Mouse (Mus musculus): ENCODE measurements at regions not wholly inside any gene's neighbourhood (a gene's known extent, or its start where the extent isn't known, plus 50 kb on each side); places are given as distances from the start of the nearest gene placed in this dataset.
A peak's percentile ranks its signal among the peaks of the same experiment; 100 is the strongest.

DNA sequence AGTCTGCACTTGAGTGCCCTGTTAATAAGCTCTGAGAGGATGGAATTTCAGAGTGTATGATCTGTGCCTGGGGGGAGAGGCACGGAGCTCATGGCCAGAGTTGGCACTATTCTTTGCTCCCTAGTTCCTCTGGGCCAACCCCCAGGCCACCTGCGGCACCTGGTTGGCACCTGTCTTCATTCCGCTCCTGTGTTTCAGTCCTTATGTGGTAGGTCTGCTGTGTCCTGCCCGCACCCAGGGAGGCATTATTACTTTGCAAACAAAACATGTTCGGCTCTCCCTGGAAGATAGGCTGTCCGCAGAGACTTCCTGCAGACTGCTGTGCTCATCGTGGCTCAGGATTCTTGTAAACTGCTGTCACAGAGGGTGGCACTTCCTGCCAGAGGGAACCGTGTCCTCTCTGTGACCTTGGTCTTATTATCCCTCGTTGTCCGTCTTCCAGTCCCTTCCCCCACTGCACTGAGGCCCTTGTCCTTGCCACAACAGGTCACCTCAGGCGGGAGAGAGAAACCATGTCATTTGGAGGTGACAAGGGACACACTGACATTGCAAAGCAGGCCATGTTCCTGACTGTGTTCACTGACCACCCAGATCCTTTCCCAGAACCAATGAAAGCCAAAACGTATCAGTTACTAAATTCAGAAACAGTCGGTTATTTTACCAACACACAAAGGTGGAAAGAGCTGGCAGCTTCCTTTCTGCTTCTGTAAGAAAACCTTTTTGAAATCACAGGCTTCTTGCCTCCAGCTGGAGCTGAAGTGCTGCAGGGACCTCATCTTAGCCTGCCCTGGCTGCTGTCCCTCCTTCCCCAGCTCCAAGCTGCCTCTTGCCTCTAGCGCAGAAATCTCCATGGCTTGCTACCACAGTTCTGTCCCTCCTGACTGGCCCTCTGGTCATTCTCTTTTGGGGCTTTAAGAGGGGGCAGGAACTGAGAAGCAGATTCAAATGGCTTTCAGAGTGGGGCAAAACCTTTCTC is 777.0 kb upstream of the Car8 start:
- Histone ChIP-seq H3K9me3 (no peaks in the 10 kb centered on the region), H3K27me3 (replicated peaks) (peaks cover 10% of the 10 kb centered on the region), H3K4me3 (replicated peaks) (peak overlapping the region; percentile 83), H3K4me1 (peaks cover 93% of the 10 kb centered on the region), H3K36me3 (replicated peaks; ENCODE audit: low read length) (no peaks in the 10 kb centered on the region)
- TF ChIP-seq FLI1 (IDR thresholded peaks at IDR 0.05; ENCODE audit: low read length) (no peak), GATA1 (IDR thresholded peaks at IDR 0.05; ENCODE audit: borderline replicate concordance, low read length) (0 out of 3 replicates have a peak, but pooled peaks have one; percentile 47)

DNA sequence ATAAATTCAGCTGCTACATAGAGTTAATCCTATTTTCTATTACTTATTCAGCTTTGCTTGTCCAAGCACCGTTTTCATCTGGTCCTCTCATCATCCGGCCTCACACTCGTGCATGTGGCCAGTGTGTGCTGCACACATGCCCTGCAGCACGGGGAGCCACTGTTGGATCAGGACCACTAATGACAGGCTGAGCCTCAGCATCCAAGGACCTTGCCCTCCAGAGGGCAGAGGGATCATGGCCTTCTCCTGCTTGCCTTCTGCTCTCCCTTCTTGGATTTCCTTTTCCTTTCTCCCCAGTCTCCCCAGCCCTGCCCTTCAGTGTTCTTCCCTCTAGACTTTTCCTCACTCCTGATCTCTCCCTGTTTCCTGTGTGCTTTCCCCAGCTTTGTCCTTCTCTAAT is 776.1 kb upstream of the Car8 start:
- Histone ChIP-seq H3K9me3 (no peaks in the 10 kb centered on the region), H3K27me3 (replicated peaks) (peaks cover 8% of the 10 kb centered on the region), H3K4me1 (peaks cover 93% of the 10 kb centered on the region), H3K4me3 (replicated peaks) (peak overlapping the region; percentile 84), H3K36me3 (replicated peaks; ENCODE audit: low read length) (no peaks in the 10 kb centered on the region)
- TF ChIP-seq GATA1 (IDR thresholded peaks at IDR 0.05; ENCODE audit: borderline replicate concordance, low read length) (no peak), FLI1 (IDR thresholded peaks at IDR 0.05; ENCODE audit: low read length) (no peak)

DNA sequence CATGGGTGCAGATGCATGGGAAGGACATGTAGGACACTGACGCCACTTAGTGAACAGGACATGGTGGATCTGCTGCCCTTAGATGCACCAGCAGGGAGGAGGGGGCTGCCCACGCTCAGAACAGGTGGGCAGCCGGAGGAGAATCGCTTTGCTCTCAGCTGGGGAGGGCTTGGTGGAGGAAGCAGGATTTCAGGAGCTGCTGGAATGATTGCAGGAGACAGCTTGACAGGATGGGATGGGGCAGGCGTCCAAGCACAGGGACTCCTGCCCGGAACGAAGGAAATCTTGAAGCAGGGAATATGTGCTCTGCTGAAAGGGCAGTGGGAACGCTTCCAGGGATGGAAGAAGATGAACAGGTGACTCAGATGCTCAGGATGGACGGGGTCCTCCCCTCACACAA is 773.9 kb upstream of the Car8 start:
- H3K4me3 ChIP-seq (replicated peaks): peak overlapping the region; percentile 40
- TF ChIP-seq FLI1 (IDR thresholded peaks at IDR 0.05; ENCODE audit: low read length): no peak
- no peak for TF ChIP-seq GATA1 (IDR thresholded peaks at IDR 0.05; ENCODE audit: borderline replicate concordance, low read length)
- peaks cover 83% of the 10 kb centered on the region for H3K4me1 ChIP-seq
- no peaks in the 10 kb centered on the region for H3K36me3 ChIP-seq (replicated peaks; ENCODE audit: low read length)
- H3K9me3 ChIP-seq: no peaks in the 10 kb centered on the region
- H3K27me3 ChIP-seq (replicated peaks): peaks cover 7% of the 10 kb centered on the region

DNA sequence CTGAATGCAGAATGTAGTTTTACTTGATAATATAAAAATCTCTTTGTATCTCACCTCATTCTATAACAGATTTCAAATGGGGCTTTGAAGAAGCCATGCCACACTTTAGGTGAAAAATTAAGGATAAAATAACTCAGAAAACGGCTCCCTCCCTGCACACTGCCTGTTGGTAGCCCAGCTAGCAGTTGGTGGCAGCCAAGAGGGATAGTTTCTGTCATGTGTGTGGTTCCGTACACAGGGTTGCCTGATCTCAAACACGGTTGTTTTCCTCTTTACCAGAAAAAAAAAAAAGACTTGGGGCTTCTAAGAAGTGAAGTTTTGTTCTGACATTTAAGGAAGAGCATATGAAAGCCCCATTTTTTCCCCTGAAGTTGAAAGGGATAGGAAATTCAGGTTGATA is 773.1 kb upstream of the Car8 start:
- no peaks in the 10 kb centered on the region for H3K9me3 ChIP-seq
- H3K27me3 ChIP-seq (replicated peaks): peaks cover 7% of the 10 kb centered on the region
- TF ChIP-seq GATA1 (IDR thresholded peaks at IDR 0.05; ENCODE audit: borderline replicate concordance, low read length) (no peak), FLI1 (IDR thresholded peaks at IDR 0.05; ENCODE audit: low read length) (no peak)
- H3K36me3 ChIP-seq (replicated peaks; ENCODE audit: low read length): no peaks in the 10 kb centered on the region
- H3K4me3 ChIP-seq (replicated peaks): no peak overlapping the region
- peaks cover 75% of the 10 kb centered on the region for H3K4me1 ChIP-seq

DNA sequence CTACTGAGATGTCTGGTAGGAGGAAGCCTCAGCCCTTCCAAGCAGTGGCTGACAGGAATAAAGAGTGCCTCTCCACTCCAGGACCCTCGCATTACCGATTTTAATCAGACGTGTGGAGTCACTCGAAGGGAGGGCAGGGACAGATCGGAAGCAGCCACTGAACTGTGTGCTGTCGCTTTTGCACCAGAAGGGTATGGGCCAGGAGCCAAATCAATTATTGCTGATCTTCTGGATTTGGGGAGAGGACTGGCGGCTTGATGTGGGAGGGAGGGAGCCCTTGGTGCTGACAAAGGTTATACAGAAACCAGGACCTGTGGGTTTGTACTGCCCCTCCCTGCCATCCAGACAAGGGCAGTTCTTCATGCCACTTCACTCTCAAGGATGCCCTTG is 772.3 kb upstream of the Car8 start:
- Histone ChIP-seq H3K4me3 (replicated peaks) (no peak overlapping the region), H3K4me1 (peaks cover 66% of the 10 kb centered on the region), H3K27me3 (replicated peaks) (peaks cover 7% of the 10 kb centered on the region), H3K9me3 (no peaks in the 10 kb centered on the region), H3K36me3 (replicated peaks; ENCODE audit: low read length) (no peaks in the 10 kb centered on the region)
- TF ChIP-seq GATA1 (IDR thresholded peaks at IDR 0.05; ENCODE audit: borderline replicate concordance, low read length) (no peak), FLI1 (IDR thresholded peaks at IDR 0.05; ENCODE audit: low read length) (no peak)

DNA sequence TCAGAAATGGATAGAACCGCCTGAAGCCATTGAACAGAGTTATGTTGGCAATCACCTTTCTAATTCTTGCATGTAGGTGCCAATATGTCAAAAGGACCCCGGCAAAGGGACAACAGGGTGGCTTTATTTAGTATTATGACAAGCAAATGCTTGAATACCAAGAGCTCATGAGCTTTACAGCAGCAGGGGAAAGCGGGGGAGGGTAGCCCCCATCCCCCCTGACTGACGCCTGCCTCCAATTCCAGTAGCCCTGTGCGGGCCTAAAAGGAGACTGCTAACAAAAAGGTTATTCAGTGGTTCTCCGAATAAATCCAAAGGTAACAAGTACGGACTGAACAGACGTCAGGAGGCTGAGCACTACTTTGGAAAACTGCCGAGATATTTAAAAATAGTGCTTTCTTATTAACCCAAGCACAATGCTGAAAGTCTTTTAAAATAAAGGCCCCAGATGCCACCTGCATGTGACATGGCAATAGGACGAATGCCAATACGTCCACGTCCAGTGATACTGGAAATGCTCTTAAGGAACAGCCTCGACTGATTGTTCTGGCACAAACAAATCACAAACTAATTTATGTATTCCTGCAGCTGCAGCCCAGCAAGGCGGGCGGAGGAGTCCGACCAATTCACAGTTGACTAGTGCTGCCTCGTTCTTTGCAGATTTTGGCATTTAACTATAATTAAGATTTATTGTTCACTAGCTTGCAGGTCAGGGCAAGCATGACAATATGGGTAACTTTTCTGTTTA is 771.7 kb upstream of the Car8 start:
- TF ChIP-seq FLI1 (IDR thresholded peaks at IDR 0.05; ENCODE audit: low read length) (no peak), GATA1 (IDR thresholded peaks at IDR 0.05; ENCODE audit: borderline replicate concordance, low read length) (no peak)
- peaks cover 61% of the 10 kb centered on the region for H3K4me1 ChIP-seq

DNA sequence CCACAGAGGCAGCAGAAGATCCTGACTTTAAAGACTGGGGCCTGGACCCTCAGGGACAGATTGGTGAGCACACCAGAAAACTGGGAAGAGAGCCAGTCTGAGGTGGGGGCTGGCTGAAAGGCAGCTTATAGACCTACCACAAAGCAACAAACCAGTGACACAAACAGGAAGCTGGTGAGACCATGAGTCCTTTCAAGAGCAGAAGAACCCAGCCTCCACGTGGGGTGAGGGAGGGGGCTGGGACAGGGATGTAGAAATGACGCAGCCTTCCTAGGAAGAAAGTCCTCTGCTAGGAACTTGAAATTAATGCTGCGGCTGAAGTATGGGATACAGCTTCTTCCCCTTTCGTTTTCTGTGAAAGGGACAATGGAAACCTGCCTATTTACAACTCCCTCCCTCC is 770.8 kb upstream of the Car8 start:
- H3K27me3 ChIP-seq (replicated peaks): peaks cover 7% of the 10 kb centered on the region
- no peaks in the 10 kb centered on the region for H3K9me3 ChIP-seq
- TF ChIP-seq FLI1 (IDR thresholded peaks at IDR 0.05; ENCODE audit: low read length) (no peak), GATA1 (IDR thresholded peaks at IDR 0.05; ENCODE audit: borderline replicate concordance, low read length) (no peak)
- peak overlapping the region; percentile 83 for H3K4me3 ChIP-seq (replicated peaks)
- no peaks in the 10 kb centered on the region for H3K36me3 ChIP-seq (replicated peaks; ENCODE audit: low read length)
- peaks cover 54% of the 10 kb centered on the region for H3K4me1 ChIP-seq

More for the DNA sequence above, 771.7 kb upstream of the Car8 start:
- H3K36me3 ChIP-seq (replicated peaks; ENCODE audit: low read length): no peaks in the 10 kb centered on the region
- peaks cover 7% of the 10 kb centered on the region for H3K27me3 ChIP-seq (replicated peaks)
- no peaks in the 10 kb centered on the region for H3K9me3 ChIP-seq
- H3K4me3 ChIP-seq (replicated peaks): peak overlapping the region; percentile 75

DNA sequence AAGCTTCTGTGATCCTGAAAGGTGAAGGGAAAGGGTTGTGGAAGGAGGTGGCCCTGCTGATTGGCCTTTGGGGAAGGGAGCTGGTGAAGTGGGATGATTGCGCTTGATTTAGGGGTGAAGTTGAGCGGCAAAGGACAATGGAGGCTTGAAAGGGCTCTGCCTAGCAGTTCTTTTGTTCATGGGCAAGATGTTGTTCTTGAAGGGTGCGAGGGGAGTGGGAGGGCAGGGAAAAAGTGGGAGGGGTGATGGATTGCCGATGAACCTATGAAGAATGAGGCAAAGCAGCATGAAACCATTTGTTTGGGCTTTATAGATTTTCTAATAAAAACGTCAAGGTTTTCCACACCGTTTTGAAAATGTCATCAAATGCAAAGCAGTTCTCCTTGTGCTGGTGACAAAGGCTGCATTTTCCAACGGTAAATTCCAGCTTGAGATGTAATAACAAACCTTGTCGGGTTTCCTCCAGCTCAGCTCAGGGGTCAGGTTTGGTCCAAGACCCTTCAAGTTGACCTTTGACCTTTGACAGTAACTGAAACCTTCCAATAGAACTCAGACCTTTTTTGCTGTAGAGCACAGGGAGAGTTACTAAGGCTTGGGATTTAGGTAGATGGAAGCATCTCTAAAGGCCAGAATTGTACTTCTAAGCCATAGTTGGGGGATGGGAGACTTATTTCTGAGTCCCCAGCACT is 767.2 kb upstream of the Car8 start:
- H3K27me3 ChIP-seq (replicated peaks): peaks cover 5% of the 10 kb centered on the region
- peaks cover 29% of the 10 kb centered on the region for H3K4me1 ChIP-seq
- no peaks in the 10 kb centered on the region for H3K36me3 ChIP-seq (replicated peaks; ENCODE audit: low read length)
- no peak for TF ChIP-seq GATA1 (IDR thresholded peaks at IDR 0.05; ENCODE audit: borderline replicate concordance, low read length)
- TF ChIP-seq FLI1 (IDR thresholded peaks at IDR 0.05; ENCODE audit: low read length): no peak
- no peak overlapping the region for H3K4me3 ChIP-seq (replicated peaks)
- peaks cover 12% of the 10 kb centered on the region; the same call in 1 of the 2 replicates for H3K9me3 ChIP-seq

DNA sequence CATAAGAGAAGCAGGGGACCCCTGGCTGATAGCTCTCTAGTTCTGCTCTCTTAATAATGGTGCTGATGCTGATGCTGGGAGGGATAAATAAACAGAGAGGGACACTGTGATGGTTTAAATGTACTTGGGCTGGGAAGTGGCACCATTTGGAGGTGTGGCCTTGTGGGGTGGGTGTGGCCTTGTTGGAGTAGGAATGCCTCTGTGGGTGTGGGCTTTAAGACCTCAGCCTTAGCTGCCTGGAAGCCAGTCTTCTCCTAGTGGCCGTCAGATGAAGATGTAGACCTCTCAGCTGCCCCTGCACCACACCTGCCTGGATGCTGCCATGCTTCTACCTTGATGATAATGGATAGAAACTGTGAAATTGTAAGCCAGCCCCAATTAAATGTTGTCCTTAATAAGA is 765.0 kb upstream of the Car8 start:
- TF ChIP-seq GATA1 (IDR thresholded peaks at IDR 0.05; ENCODE audit: borderline replicate concordance, low read length) (no peak), FLI1 (IDR thresholded peaks at IDR 0.05; ENCODE audit: low read length) (no peak)
- H3K4me1 ChIP-seq: peaks cover 7% of the 10 kb centered on the region
- H3K4me3 ChIP-seq (replicated peaks): no peak overlapping the region
- H3K9me3 ChIP-seq: peaks cover 20% of the 10 kb centered on the region; the same call in 1 of the 2 replicates
- H3K36me3 ChIP-seq (replicated peaks; ENCODE audit: low read length): no peaks in the 10 kb centered on the region
- H3K27me3 ChIP-seq (replicated peaks): peaks cover 14% of the 10 kb centered on the region

All from megakaryocyte, embryonic 14.5 days (primary cell).